Mouse (Mus musculus): ENCODE measurements around the gene Olfr1152.

Olfr1152 gene

GRCm38 (mm10) chr2:87866192-87866591 is at the start of gene Olfr1152:
Gene Olfr1152 (plus strand): TSS chr2:87866492.
- no peak for DNase-seq

GRCm38 (mm10) chr2:87830233-87830632 is 36.1 kb upstream of the Olfr1152 start, which contains the start of gene Olfr1148:
Gene Olfr1148 (plus strand): TSS chr2:87830533.
- DNase-seq, result no peak

DNA sequence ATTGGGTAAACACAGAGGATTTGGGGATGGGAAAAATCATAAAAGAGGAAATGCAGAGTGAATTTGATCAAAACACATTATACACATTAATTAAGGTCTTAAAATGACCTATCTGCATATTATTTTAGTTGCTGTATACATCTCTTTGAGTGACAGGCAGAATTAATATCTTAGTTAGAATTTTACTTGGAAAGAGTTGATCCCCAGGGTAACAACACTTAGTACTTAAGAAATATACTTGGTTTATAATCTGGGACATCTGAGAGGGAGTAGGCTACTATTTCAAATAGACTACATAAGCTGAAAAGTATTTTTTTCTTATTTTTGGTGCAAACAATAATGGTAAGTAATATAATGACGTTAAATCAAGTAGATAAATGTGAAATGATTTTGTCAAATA is 22.6 kb upstream of the Olfr1152 start, which contains the start of gene Olfr1150-ps1:
TSS of gene Olfr1150-ps1 (plus strand) at position 301 of the 400 bp plus-strand sequence.
- no peak for DNase-seq

DNA sequence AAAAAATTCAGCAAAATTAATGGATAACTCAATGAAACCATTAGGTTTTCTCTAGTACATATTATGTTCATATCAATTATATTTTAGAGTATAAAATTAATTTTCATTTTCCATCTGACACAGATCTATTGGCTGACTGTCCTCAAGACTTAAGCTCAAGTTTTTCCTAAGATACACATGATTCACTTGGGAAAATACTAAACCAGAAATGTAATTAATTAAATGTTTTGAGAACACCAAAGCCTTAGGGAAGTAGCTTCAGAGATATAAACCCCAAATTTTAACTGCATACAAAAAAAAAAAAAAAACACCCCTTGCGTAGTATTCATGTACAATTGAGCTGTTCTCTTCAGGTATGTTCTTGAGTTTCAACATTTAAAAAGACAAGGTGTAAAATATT is 10.7 kb upstream of the Olfr1152 start, which contains the start of gene Olfr1151:
TSS of gene Olfr1151 (plus strand) at position 301 of the 400 bp plus-strand sequence.
- DNase-seq, result no peak

GRCm38 (mm10) chr2:87894662-87895061 is 28.4 kb downstream of the Olfr1152 start, which contains the start of gene Olfr1153:
Gene Olfr1153 (plus strand): TSS chr2:87894962.
- no peak for DNase-seq

DNA sequence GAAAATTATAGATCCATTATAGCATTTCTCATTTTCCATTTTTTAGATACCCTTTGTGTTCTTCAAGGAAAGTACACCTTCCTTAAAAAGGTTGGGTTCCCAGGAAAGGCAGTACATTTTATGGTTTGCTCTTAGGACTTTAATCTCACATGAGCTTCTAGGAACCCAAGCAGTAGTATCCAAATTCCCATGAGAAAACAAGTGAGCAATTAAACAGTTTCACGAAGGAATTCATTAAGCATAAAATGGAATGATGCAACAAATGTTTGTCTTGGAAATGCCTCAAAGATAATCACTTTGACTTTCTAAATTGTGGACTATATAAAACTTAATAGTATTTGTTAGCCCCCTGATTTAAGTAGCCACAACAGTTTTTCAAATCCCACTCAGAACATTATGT is 38.8 kb downstream of the Olfr1152 start, which contains the start of gene Olfr1154:
TSS of gene Olfr1154 (minus strand) at position 101 of the 400 bp plus-strand sequence.
- DNase-seq, result no peak

Measured in liver (tissue).